Mouse (Mus musculus) stomach, embryonic 14.5 days (tissue): ENCODE measurements around the gene Med27. TPM values are rescaled to one million over a fixed set of nuclear protein-coding genes. Genes with fewer than 3 reads are reported as not detected.

Experiments
- ATAC-seq: fragments of 200-750 bp; cut with Nextera tagmentation; 2 replicates; pipeline ENCODE4 v1.8.0; 2017; ENCODE audit warnings: low read depth, moderate TSS enrichment; ENCODE audit not compliant: insufficient number of reproducible peaks, insufficient read depth, low FRiP score
- H3K27ac ChIP-seq: fragments of 300-500 bp; sonication (generic); 2 replicates; pipeline ENCODE4 v1.5.1; 2014; ENCODE audit warnings: mild to moderate bottlenecking, low read length, moderate library complexity, mixed read lengths
- H3K27me3 ChIP-seq: fragments of 300-500 bp; sonication (generic); 2 replicates; pipeline ENCODE4 v1.6.1; 2014; ENCODE audit warnings: low read length, control low read depth, mixed read lengths; ENCODE audit not compliant: control insufficient read depth, insufficient read depth
- H3K36me3 ChIP-seq: fragments of 300-500 bp; sonication (generic); 2 replicates; pipeline ENCODE4 v1.6.1; 2014; ENCODE audit warnings: mild to moderate bottlenecking, control low read depth, low read length, moderate library complexity, mixed read lengths; ENCODE audit not compliant: control insufficient read depth, insufficient read depth
- H3K4me1 ChIP-seq: fragments of 300-500 bp; sonication (generic); 2 replicates; pipeline ENCODE4 v1.6.1; 2014; ENCODE audit warnings: low read length, control low read depth, mixed read lengths; ENCODE audit not compliant: control insufficient read depth, insufficient read depth
- H3K4me2 ChIP-seq: fragments of 300-500 bp; sonication (generic); replicated peaks from 2 replicates; pipeline ENCODE4 v1.6.1; 2014; ENCODE audit warnings: low read depth, low read length, control low read depth
- H3K4me3 ChIP-seq: fragments of 300-500 bp; sonication (generic); 2 replicates; pipeline ENCODE4 v1.5.1; 2014; ENCODE audit warnings: low read depth, low read length, control low read depth
- H3K9ac ChIP-seq: fragments of 300-500 bp; sonication (generic); replicated peaks from 2 replicates; pipeline ENCODE4 v1.6.1; 2014; ENCODE audit warnings: low read depth, mild to moderate bottlenecking, control low read depth, low read length, moderate library complexity, mixed read lengths
- H3K9me3 ChIP-seq: fragments of 300-500 bp; sonication (generic); 2 replicates; pipeline ENCODE4 v1.6.1; 2016; ENCODE audit warnings: low read depth, low read length, control low read depth; ENCODE audit not compliant: control insufficient read depth
- WGBS: fragments of 180-500 bp; shearing (Covaris S2); extraction: QIAGEN DNeasy Blood & Tissue Kit; methylation state at CpG from one replicate; pipeline ENCODE4 v1.1.7; 2014; 5-methylcytosine and 5-hydroxymethylcytosine counted together
- polyA plus RNA-seq: library from polyadenylated mRNA; unstranded; fragments of >200 nt; fragmentation: Nextera tagmentation; extraction: Ambion mirVana; gene quantifications from 2 replicates; pipeline ENCODE4 v1.2.1, GENCODE M21; 2014

Med27 gene
- polyA plus RNA-seq, 1 experiment from 2014 or later: 51.7 TPM

DNA sequence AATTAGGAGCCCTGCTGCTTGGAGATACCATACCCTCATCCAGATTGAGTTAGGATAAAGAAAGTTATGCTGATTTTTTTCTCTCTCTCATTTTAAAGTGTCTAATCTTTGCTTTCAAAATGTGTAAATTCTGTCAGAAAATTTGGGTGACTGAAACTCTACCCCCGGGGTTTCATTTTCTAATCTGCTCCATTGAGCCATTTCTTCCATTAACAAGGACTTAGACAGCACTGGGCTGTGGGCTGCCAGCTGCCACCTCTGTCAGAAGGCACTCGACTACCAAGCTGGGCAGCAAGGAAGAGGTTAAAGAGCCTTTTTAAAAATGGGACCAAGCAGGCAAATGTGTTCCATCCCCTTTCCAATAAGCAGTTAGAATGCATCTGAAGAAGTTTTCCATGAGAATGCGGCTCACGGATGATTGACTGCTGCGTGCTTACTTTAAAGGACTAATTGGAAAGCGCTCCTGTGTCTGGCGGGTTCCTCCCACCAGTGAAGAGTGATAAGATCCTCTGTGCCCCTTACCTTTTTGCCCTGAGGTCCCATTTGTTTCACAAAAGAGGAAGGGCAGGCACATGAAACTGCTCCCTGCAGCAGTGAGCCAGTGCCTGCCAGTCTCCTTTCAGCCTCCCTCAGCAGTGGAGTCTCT, 93.4 kb downstream of the Med27 start:
- no peaks in the 10 kb centered on the region for H3K4me1 ChIP-seq
- H3K9ac ChIP-seq: no peak overlapping the region
- no peaks in the 10 kb centered on the region for H3K27me3 ChIP-seq
- WGBS: 51% methylated on average over 7 of the region's 7 CpGs
- ATAC-seq: no peak
- no peaks in the 10 kb centered on the region for H3K9me3 ChIP-seq
- H3K27ac ChIP-seq: no peak overlapping the region
- no peak overlapping the region for H3K4me3 ChIP-seq
- H3K4me2 ChIP-seq: no peak overlapping the region
- no peaks in the 10 kb centered on the region for H3K36me3 ChIP-seq

DNA sequence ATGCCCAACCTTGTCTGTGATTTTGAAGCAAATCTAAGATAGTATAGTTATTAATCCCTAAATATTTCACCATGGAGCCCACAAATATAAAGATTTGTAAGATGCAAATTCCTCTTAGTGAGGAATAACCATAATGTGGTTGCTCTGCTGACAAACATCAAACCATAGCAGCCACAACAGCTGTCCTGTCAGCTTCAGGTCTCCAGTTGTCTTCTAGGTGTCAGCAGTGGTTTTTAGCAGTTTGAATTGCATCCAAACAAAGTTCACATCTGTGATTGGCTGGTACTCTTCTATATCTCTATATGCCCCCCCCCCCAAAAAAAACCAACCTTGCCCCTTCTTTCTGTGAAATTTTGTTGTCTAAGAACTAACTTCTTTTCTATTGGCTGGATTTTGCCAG, 95.7 kb downstream of the Med27 start:
- no peak overlapping the region for H3K4me2 ChIP-seq
- no peaks in the 10 kb centered on the region for H3K9me3 ChIP-seq
- no peak overlapping the region for H3K4me3 ChIP-seq
- no peak overlapping the region for H3K9ac ChIP-seq
- no peaks in the 10 kb centered on the region for H3K4me1 ChIP-seq
- no peaks in the 10 kb centered on the region for H3K36me3 ChIP-seq
- no peak overlapping the region for H3K27ac ChIP-seq
- no peak for ATAC-seq
- no peaks in the 10 kb centered on the region for H3K27me3 ChIP-seq

DNA sequence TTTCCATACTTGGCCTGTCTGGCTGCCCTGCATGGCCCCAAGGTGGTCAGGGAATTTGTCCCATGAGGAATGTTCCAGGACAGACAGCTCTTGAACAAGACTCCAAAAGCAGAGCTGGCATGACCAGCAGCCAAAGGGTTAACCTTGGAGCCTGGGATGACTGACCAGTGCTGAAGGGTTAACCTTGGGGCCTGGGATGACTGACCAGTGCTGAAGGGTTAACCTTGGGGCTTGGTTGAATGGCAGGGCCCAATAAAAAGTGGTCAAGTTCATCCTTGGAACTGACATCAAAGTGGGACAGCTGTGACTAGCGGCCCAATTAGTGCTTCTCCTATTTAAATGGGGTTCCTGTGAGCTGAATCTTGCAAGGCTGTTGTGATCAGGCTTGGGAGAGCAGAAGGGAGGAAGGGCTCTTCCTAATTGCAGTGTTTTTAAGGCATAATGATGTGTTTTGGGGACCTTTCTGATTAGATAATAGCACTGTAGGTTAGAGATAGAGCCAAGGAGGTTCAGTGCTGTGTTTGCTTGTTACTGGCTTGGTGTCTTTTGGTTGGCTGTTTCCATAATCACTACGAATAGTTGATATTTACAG, 97.1 kb downstream of the Med27 start:
- 81% methylated on average over 2 of the region's 2 CpGs for WGBS
- no peak for ATAC-seq
- no peak overlapping the region for H3K4me3 ChIP-seq
- H3K9ac ChIP-seq: no peak overlapping the region
- no peaks in the 10 kb centered on the region for H3K36me3 ChIP-seq
- no peaks in the 10 kb centered on the region for H3K9me3 ChIP-seq
- no peaks in the 10 kb centered on the region for H3K4me1 ChIP-seq
- H3K27me3 ChIP-seq: no peaks in the 10 kb centered on the region
- no peak overlapping the region for H3K27ac ChIP-seq
- no peak overlapping the region for H3K4me2 ChIP-seq

DNA sequence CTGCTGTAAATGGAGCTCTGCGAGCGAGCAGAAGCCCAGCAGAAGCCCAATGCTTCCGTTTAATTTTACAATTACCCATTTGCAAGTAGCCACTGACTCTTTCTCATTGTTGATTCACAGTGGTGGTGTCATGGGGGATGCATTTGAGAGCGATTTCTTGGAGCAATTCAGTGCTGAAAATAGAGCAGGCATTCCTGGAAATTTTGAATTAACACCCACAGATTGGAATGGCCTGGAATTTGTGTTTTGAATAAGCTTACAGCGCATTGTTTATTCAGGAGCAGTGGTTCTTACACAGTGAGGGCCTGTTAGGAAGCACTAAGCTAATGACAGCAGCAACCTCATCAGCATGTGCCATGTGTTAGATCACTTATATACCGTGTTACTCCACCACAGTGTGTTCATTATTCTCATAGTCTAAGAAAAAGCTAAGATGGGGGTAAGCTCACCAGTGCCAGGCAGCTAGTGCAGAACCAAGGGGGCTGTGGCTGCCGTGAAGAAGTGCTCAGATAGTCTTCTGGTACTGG, 101.9 kb downstream of the Med27 start:
- Histone ChIP-seq H3K27ac (no peak overlapping the region), H3K36me3 (no peaks in the 10 kb centered on the region), H3K9ac (no peak overlapping the region), H3K4me3 (no peak overlapping the region), H3K4me2 (no peak overlapping the region), H3K9me3 (no peaks in the 10 kb centered on the region), H3K27me3 (no peaks in the 10 kb centered on the region), H3K4me1 (no peaks in the 10 kb centered on the region)
- ATAC-seq: no peak
- 79% methylated on average over 7 of the region's 7 CpGs for WGBS

DNA sequence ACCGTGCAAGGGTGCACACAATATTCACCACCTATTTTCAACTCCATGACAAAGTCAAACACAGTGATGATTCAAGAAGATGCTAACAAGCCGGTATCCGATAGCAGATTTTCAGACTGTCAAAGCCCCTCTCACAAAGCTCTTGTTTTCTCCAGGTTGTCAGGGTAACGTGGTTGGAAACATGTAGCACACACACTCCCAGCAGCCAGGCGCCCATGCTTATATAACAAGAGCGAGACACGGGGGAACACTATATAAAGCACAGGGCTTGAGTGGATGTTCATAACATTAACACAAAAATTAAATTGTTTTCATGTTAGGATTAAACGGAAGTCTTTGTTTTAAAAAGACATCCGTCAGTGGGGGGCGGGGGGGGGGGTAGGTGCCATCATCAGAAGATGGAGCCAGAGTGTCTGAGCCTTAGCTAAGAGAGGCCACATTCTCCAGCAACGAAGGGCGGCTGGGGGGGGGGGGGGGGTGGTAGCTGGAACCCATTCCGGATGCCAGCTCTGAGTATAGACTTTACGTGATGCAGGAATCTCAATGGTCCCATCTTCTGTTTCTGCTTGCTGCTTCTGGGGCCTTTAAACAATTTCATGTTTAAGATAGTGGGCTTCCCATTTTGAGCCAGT, 104.9 kb downstream of the Med27 start:
- Histone ChIP-seq H3K27me3 (no peaks in the 10 kb centered on the region), H3K4me2 (no peak overlapping the region), H3K4me3 (no peak overlapping the region), H3K9ac (no peak overlapping the region), H3K9me3 (no peaks in the 10 kb centered on the region), H3K27ac (no peak overlapping the region), H3K4me1 (no peaks in the 10 kb centered on the region), H3K36me3 (no peaks in the 10 kb centered on the region)
- 51% methylated on average over 14 of the region's 14 CpGs for WGBS
- ATAC-seq: no peak

DNA sequence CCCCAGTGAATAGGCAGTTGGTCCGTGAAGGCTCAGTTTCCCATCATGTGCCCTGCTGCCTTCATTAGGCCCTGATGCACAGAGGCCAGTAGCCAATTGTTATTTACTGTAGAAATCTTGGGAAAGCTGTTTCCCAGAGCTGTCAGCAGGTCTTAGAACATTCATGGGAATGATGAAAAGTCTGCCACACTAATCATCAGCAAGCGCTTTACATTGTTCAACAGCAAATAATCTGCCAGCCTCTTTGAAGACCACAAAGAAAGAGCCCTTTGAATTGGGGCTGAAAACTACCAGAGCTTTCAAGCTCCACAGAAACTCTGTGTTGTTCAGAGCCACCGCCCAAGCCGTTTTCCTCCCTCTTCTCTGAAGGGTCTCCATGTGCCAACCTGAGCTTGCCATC, 106.8 kb downstream of the Med27 start:
- no peak overlapping the region for H3K27ac ChIP-seq

DNA sequence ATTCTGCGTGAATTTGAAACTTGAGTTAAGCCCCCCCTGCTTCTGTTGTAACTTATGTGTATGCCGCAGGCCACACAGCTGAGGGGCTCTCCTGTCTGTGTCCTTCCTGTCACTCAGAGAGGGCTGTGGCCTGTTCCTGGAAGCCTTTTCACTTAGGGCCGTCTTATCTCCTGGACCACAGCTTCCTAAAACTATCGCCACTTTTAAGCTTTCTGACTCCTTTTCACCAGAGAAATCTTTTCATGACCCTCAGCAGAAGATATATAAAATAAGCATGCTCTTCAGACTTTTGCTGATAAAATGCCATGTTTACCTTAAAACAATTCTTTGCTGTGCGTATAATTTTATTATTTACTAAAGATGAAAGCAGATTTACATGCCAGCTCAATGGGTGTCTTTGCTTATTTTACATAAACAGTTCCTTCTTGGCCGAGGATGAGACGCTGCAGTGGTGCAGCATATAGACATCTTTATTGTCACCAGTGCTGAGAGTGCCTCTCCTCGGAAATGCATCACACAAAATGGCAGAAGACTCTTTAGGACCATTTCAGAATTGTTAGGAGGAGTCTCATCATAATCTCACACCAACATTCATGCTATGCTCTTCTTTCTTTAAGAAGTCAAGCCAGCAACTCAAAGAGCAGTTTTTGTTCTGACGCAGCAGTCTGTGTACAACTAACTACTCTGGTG, 110.2 kb downstream of the Med27 start:
- no peaks in the 10 kb centered on the region for H3K9me3 ChIP-seq
- no peaks in the 10 kb centered on the region for H3K4me1 ChIP-seq
- no peaks in the 10 kb centered on the region for H3K27me3 ChIP-seq
- no peak overlapping the region for H3K9ac ChIP-seq
- 61% methylated on average over 9 of the region's 9 CpGs for WGBS
- no peak overlapping the region for H3K4me3 ChIP-seq
- H3K36me3 ChIP-seq: no peaks in the 10 kb centered on the region
- H3K4me2 ChIP-seq: no peak overlapping the region
- no peak for ATAC-seq
- no peak overlapping the region for H3K27ac ChIP-seq

More for the DNA sequence above, 106.8 kb downstream of the Med27 start:
- no peak overlapping the region for H3K9ac ChIP-seq
- H3K4me3 ChIP-seq: no peak overlapping the region
- no peak overlapping the region for H3K4me2 ChIP-seq
- no peaks in the 10 kb centered on the region for H3K4me1 ChIP-seq
- 73% methylated on average over 4 of the region's 4 CpGs for WGBS
- no peaks in the 10 kb centered on the region for H3K36me3 ChIP-seq
- no peak for ATAC-seq
- no peaks in the 10 kb centered on the region for H3K27me3 ChIP-seq
- no peaks in the 10 kb centered on the region for H3K9me3 ChIP-seq

DNA sequence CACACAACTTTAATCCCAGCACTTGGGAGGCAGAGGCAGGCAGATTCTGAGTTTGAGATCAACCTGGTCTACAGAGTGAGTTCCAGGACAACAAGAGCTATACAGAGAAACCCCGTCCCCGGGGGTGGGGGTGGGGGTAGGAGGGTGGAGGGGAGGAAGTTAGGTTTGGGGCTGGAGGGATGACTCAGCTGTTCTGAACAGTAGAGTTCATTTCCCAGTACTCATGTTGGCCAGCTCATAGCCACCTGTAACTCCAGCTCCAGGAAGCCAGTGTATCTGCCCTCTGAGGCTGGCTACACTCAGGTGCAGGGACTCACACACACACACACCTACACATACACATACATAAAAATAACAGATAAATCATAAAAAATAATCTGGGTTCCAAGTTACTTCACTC, 111.1 kb downstream of the Med27 start:
- Histone ChIP-seq H3K4me2 (no peak overlapping the region), H3K36me3 (no peaks in the 10 kb centered on the region), H3K4me3 (no peak overlapping the region), H3K27ac (no peak overlapping the region), H3K4me1 (no peaks in the 10 kb centered on the region), H3K27me3 (no peaks in the 10 kb centered on the region), H3K9me3 (no peaks in the 10 kb centered on the region), H3K9ac (no peak overlapping the region)
- 66% methylated on average over 2 of the region's 2 CpGs for WGBS
- no peak for ATAC-seq
